Mouse (Mus musculus): ENCODE measurements around the gene Vps54. TPM values are rescaled to one million over a fixed set of nuclear protein-coding genes. Genes with fewer than 3 reads are reported as not detected.
"Not testable (repeated sequence)": the region's sequence is repeated elsewhere in the genome, so short reads cannot be mapped to it uniquely, and the experiment has no call there.

Vps54 gene
- polyA plus RNA-seq, 1 experiment from 2014 or later = 14.9 TPM

DNA sequence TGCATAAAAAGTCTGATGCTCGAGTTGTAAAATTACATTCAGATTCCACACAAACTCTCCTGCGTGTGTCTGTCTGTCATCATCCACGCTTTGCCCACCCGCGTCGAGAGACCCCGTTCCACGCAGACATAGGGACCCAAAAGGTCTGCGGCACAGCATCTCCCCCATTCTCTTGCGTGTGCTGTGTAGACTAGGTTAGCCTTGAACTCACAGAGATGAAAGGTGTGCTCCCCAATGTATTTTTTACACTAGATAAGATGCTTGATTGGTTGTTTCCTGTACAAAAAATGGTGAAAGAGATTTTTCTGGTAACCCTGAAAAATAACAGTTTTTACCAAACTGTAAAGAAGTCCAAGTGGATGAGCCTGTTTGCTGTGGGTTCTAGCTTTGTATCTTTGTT lies 19.5 kb downstream of the Vps54 start:
- H3K36me3 ChIP-seq (ENCODE audit: control insufficient read depth, insufficient read depth, low read length); H3K27ac ChIP-seq (replicated peaks; ENCODE audit: low read depth, low read length); H3K4me2 ChIP-seq (ENCODE audit: low read depth, severe bottlenecking); ATAC-seq (ENCODE audit: insufficient number of reproducible peaks, low FRiP score, low TSS enrichment, low read depth); DNase-seq (ENCODE audit: low spot score); H3K4me1 ChIP-seq (ENCODE audit: control insufficient read depth, insufficient read depth, low read length); H3K27me3 ChIP-seq (ENCODE audit: control insufficient read depth, insufficient read depth, low read length); H3K9me3 ChIP-seq (ENCODE audit: control insufficient read depth, low read length); H3K4me3 ChIP-seq (ENCODE audit: low read depth, low read length); H3K9ac ChIP-seq (ENCODE audit: low read length): not testable (repeated sequence)
- WGBS = 95% methylated on average over 10 of the region's 10 CpGs

DNA sequence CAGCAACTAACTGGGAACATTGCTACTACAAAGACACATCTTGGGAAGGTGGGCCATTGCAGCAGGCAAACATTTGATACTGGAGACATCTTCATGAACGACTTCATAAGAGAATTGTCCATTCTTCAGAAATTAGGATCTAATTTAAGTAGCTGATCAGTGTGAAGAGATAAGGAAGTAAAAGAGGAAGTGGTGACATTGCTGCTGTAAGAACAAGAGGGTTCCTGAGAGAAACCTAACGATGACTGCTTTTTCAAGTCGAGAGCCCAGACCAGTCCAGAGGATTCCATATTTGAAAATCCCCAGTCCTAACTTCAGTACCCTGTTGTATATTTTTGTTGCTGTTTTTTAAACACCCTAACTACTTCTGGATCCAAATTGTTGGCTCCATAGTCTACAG lies 26.3 kb downstream of the Vps54 start:
- H3K4me3 ChIP-seq (ENCODE audit: low read depth, low read length) = no peak overlapping the region
- no peak overlapping the region for H3K27ac ChIP-seq (replicated peaks; ENCODE audit: low read depth, low read length)
- WGBS = 92% methylated on average over 3 of the region's 3 CpGs
- no peaks in the 10 kb centered on the region for H3K27me3 ChIP-seq (ENCODE audit: control insufficient read depth, insufficient read depth, low read length)
- H3K9ac ChIP-seq (ENCODE audit: low read length) = no peak overlapping the region
- DNase-seq (ENCODE audit: low spot score) (no peak), ATAC-seq (ENCODE audit: insufficient number of reproducible peaks, low FRiP score, low TSS enrichment, low read depth) (no peak)
- H3K4me1 ChIP-seq (ENCODE audit: control insufficient read depth, insufficient read depth, low read length) = no peaks in the 10 kb centered on the region
- peaks cover 2% of the 10 kb centered on the region; the same call in 1 of the 2 replicates for H3K36me3 ChIP-seq (ENCODE audit: control insufficient read depth, insufficient read depth, low read length)
- no peak overlapping the region for H3K4me2 ChIP-seq (ENCODE audit: low read depth, severe bottlenecking)
- no peaks in the 10 kb centered on the region for H3K9me3 ChIP-seq (ENCODE audit: control insufficient read depth, low read length)

DNA sequence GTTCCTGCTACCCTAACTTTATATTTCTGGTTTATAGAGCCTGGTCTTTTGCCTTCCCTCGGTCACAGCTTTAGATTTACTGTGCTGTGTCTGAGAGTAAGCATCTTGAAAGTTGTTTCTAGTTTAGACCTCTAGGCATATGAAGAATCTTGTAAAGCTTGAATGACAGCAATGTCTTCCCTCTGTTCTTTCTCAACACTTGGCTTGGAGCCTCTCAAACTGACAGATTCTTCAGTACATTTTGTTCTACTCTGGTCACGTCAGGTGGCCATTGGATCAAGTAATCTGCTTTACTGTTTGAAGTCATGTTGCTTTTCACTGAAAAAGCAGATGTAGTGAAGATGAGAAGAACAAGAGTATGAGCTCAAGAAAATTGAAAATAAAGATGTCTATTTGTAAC lies 37.1 kb downstream of the Vps54 start:
- Histone ChIP-seq H3K9me3 (ENCODE audit: control insufficient read depth, low read length) (no peaks in the 10 kb centered on the region), H3K27me3 (ENCODE audit: control insufficient read depth, insufficient read depth, low read length) (no peaks in the 10 kb centered on the region), H3K36me3 (ENCODE audit: control insufficient read depth, insufficient read depth, low read length) (no peaks in the 10 kb centered on the region), H3K9ac (ENCODE audit: low read length) (no peak overlapping the region), H3K27ac (replicated peaks; ENCODE audit: low read depth, low read length) (no peak overlapping the region), H3K4me2 (ENCODE audit: low read depth, severe bottlenecking) (no peak overlapping the region), H3K4me3 (ENCODE audit: low read depth, low read length) (no peak overlapping the region), H3K4me1 (ENCODE audit: control insufficient read depth, insufficient read depth, low read length) (no peaks in the 10 kb centered on the region)
- ATAC-seq (ENCODE audit: insufficient number of reproducible peaks, low FRiP score, low TSS enrichment, low read depth) (no peak), DNase-seq (ENCODE audit: low spot score) (no peak)
- 90% methylated on average over 2 of the region's 2 CpGs for WGBS

DNA sequence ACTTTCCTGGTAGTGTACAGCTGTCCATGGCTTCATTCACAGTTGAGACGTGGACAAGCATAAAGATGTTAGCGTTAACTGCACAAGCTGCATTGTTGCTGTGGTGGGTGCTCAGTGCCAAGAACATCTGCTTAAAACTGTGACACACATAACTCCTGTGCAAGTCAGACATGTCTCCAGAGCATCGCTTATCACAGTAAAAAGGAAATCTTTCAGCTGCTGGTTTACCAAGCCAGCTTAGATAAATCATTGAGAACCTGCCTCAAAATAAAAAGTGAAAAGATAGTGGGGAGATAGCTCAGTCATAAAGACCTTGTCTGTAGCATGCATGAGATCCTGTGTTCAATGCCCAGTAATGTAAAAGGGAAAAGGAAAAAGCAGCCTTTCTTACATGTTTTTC lies 47.3 kb downstream of the Vps54 start:
- no peak for ATAC-seq (ENCODE audit: insufficient number of reproducible peaks, low FRiP score, low TSS enrichment, low read depth)
- 92% methylated on average over 3 of the region's 3 CpGs for WGBS
- H3K36me3 ChIP-seq (ENCODE audit: control insufficient read depth, insufficient read depth, low read length) = 0 out of 2 replicates have a peak, but pooled peaks cover 2% of the 10 kb centered on the region
- H3K9ac ChIP-seq (ENCODE audit: low read length) = no peak overlapping the region
- DNase-seq (ENCODE audit: low spot score) = no peak
- H3K9me3 ChIP-seq (ENCODE audit: control insufficient read depth, low read length) = no peaks in the 10 kb centered on the region
- H3K4me1 ChIP-seq (ENCODE audit: control insufficient read depth, insufficient read depth, low read length) = no peaks in the 10 kb centered on the region
- no peak overlapping the region for H3K4me2 ChIP-seq (ENCODE audit: low read depth, severe bottlenecking)
- H3K27me3 ChIP-seq (ENCODE audit: control insufficient read depth, insufficient read depth, low read length) = no peaks in the 10 kb centered on the region
- no peak overlapping the region for H3K4me3 ChIP-seq (ENCODE audit: low read depth, low read length)
- H3K27ac ChIP-seq (replicated peaks; ENCODE audit: low read depth, low read length) = no peak overlapping the region

DNA sequence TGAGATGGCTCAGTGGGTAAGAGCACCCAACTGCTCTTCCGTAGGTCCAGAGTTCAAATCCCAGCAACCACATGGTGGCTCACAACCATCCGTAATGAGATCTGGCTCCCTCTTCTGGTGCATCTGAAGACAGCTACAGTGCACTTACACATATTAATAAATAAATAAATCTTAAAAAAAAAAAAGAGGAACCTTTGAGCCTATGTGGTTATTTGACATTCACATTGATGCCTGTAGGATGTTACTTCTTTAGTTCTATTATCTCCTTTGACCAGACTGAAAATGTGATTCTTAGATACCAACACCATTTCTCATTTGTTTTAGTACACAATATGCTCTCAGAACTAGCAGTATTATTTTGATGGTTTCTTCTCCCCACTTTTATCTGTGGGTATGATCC lies 49.1 kb downstream of the Vps54 start:
- H3K9ac ChIP-seq (ENCODE audit: low read length); H3K36me3 ChIP-seq (ENCODE audit: control insufficient read depth, insufficient read depth, low read length); H3K27me3 ChIP-seq (ENCODE audit: control insufficient read depth, insufficient read depth, low read length); H3K4me1 ChIP-seq (ENCODE audit: control insufficient read depth, insufficient read depth, low read length); DNase-seq (ENCODE audit: low spot score); H3K4me3 ChIP-seq (ENCODE audit: low read depth, low read length); ATAC-seq (ENCODE audit: insufficient number of reproducible peaks, low FRiP score, low TSS enrichment, low read depth); H3K4me2 ChIP-seq (ENCODE audit: low read depth, severe bottlenecking); H3K9me3 ChIP-seq (ENCODE audit: control insufficient read depth, low read length); H3K27ac ChIP-seq (replicated peaks; ENCODE audit: low read depth, low read length): not testable (repeated sequence)
- WGBS = 98% methylated on average over 2 of the region's 2 CpGs

DNA sequence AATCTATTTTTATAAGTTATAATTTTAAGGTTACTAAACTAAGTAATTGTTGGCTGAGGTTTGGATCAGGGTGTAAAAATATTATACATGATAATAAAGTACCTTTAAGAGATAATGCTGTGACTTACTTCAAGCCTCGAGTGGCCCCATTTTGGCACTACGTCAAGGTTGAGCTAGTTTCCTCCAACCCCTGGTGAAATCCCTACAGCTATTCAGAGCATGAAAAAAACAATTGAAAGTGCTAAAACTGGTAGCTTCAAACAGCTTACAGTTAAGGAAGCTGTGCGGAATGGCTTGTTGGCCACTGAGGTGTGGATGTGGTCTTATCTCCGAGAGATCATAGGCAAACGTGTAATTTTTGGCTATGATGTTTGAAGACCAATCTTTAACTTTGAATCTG lies 56.4 kb downstream of the Vps54 start:
- no peaks in the 10 kb centered on the region for H3K9me3 ChIP-seq (ENCODE audit: control insufficient read depth, low read length)
- no peak overlapping the region for H3K4me2 ChIP-seq (ENCODE audit: low read depth, severe bottlenecking)
- no peak overlapping the region for H3K9ac ChIP-seq (ENCODE audit: low read length)
- peaks cover 2% of the 10 kb centered on the region; the same call in 1 of the 2 replicates for H3K36me3 ChIP-seq (ENCODE audit: control insufficient read depth, insufficient read depth, low read length)
- WGBS = 90% methylated on average over 5 of the region's 5 CpGs
- DNase-seq (ENCODE audit: low spot score) = no peak
- no peak overlapping the region for H3K27ac ChIP-seq (replicated peaks; ENCODE audit: low read depth, low read length)
- H3K4me3 ChIP-seq (ENCODE audit: low read depth, low read length) = no peak overlapping the region
- H3K4me1 ChIP-seq (ENCODE audit: control insufficient read depth, insufficient read depth, low read length) = no peaks in the 10 kb centered on the region
- no peaks in the 10 kb centered on the region for H3K27me3 ChIP-seq (ENCODE audit: control insufficient read depth, insufficient read depth, low read length)
- no peak for ATAC-seq (ENCODE audit: insufficient number of reproducible peaks, low FRiP score, low TSS enrichment, low read depth)

DNA sequence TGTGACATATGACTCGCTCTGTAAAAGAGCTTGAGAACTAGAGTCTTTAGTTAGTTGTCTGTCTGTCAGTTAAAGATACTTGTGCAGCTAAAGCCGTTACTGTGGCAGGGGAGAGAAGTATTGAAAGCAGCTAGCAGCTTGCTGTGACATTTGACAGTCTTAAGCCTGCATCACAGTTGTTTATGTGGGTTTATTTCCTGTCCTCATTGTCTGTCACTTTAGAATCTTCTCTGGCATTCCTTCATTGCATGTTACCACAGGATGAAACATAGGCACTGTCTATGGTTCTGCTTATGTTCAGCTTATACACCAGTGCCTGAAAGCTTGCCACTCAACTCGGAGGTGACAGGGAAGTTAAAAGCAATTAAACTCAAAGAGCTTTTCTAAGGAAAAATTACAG lies 64.5 kb downstream of the Vps54 start:
- Histone ChIP-seq H3K36me3 (ENCODE audit: control insufficient read depth, insufficient read depth, low read length) (no peaks in the 10 kb centered on the region; the same call in 1 of the 2 replicates), H3K27ac (replicated peaks; ENCODE audit: low read depth, low read length) (no peak overlapping the region), H3K4me2 (ENCODE audit: low read depth, severe bottlenecking) (no peak overlapping the region), H3K9ac (ENCODE audit: low read length) (no peak overlapping the region), H3K27me3 (ENCODE audit: control insufficient read depth, insufficient read depth, low read length) (no peaks in the 10 kb centered on the region), H3K9me3 (ENCODE audit: control insufficient read depth, low read length) (no peaks in the 10 kb centered on the region), H3K4me1 (ENCODE audit: control insufficient read depth, insufficient read depth, low read length) (no peaks in the 10 kb centered on the region), H3K4me3 (ENCODE audit: low read depth, low read length) (no peak overlapping the region)
- DNase-seq (ENCODE audit: low spot score) (no peak), ATAC-seq (ENCODE audit: insufficient number of reproducible peaks, low FRiP score, low TSS enrichment, low read depth) (no peak)
- WGBS = 71% methylated on average over 3 of the region's 3 CpGs

DNA sequence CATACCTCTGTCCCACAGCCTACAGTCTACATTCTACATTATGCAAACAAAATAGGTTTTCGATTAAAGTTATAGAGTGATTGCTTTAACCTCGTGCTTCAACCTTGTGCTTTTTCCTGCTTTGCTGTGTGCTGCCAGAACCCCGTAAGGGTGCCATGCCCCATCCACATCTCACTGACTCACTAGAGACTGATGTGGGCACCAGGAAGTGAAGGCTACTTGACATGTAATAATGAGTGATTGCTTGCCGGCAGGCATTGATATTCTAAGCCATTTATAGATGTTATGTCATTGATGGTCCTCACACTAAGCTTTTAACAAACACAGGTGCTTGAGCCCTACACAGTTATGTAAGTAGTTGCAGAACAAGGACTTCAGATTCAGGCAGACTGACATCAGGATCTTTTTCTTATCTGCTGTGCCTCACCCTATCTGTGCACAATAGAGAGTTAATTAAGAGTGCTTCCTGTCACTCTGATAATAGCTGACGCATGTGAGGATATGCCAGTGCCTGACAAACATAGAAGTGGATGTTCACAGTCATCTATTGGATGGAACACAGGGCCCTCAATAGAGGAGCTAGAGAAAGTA lies 68.1 kb downstream of the Vps54 start:
- WGBS = 91% methylated on average over 5 of the region's 5 CpGs
- no peak overlapping the region for H3K27ac ChIP-seq (replicated peaks; ENCODE audit: low read depth, low read length)
- peaks cover 2% of the 10 kb centered on the region for H3K36me3 ChIP-seq (ENCODE audit: control insufficient read depth, insufficient read depth, low read length)
- no peak overlapping the region for H3K4me3 ChIP-seq (ENCODE audit: low read depth, low read length)
- ATAC-seq (ENCODE audit: insufficient number of reproducible peaks, low FRiP score, low TSS enrichment, low read depth) (no peak), DNase-seq (ENCODE audit: low spot score) (no peak)
- H3K4me1 ChIP-seq (ENCODE audit: control insufficient read depth, insufficient read depth, low read length) = no peaks in the 10 kb centered on the region
- no peaks in the 10 kb centered on the region for H3K9me3 ChIP-seq (ENCODE audit: control insufficient read depth, low read length)
- H3K9ac ChIP-seq (ENCODE audit: low read length) = no peak overlapping the region
- H3K4me2 ChIP-seq (ENCODE audit: low read depth, severe bottlenecking) = no peak overlapping the region
- H3K27me3 ChIP-seq (ENCODE audit: control insufficient read depth, insufficient read depth, low read length) = no peaks in the 10 kb centered on the region

DNA sequence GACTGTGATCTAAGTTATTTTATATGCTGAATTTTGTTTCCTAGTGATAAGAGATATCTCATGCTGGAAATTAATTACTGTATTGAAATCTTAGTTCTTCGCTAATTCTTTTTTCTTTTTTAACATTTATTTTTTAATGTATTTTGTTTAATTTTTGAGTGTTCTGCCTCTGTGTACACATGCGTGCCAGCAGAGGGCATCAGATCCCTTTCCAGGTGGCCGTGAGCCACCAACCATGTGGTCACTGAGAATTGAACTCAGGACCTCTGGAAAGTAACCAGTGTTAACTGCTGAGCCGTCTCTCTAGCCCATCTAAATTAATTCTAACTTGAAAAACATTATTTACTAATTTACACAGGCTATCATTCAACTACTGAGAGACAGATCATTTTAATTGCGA lies 69.0 kb downstream of the Vps54 start:
- no peaks in the 10 kb centered on the region for H3K9me3 ChIP-seq (ENCODE audit: control insufficient read depth, low read length)
- DNase-seq (ENCODE audit: low spot score) (no peak), ATAC-seq (ENCODE audit: insufficient number of reproducible peaks, low FRiP score, low TSS enrichment, low read depth) (no peak)
- no peak overlapping the region for H3K4me3 ChIP-seq (ENCODE audit: low read depth, low read length)
- no peaks in the 10 kb centered on the region for H3K4me1 ChIP-seq (ENCODE audit: control insufficient read depth, insufficient read depth, low read length)
- no peak overlapping the region for H3K4me2 ChIP-seq (ENCODE audit: low read depth, severe bottlenecking)
- H3K27me3 ChIP-seq (ENCODE audit: control insufficient read depth, insufficient read depth, low read length) = no peaks in the 10 kb centered on the region
- no peak overlapping the region for H3K9ac ChIP-seq (ENCODE audit: low read length)
- peaks cover 2% of the 10 kb centered on the region; the same call in 1 of the 2 replicates for H3K36me3 ChIP-seq (ENCODE audit: control insufficient read depth, insufficient read depth, low read length)
- WGBS = 81% methylated on average over 5 of the region's 5 CpGs
- H3K27ac ChIP-seq (replicated peaks; ENCODE audit: low read depth, low read length) = no peak overlapping the region
